Mouse (Mus musculus): ENCODE results near the gene Zfp36l1. TPM values are rescaled to one million over a fixed set of nuclear protein-coding genes. Genes with fewer than 3 reads are reported as not detected.

Gene Zfp36l1
- total RNA-seq, 2 experiments from 2014 or later, result 32.1 to 39.1 TPM

- DNase-seq, result peak; percentile 43 to 61
These were observed 3.7 kb downstream of the Zfp36l1 start for GRCm38 (mm10) chr12:80108896-80109668.

GRCm38 (mm10) chr12:80106896-80107667 lies 5.7 kb downstream of the Zfp36l1 start:
- no peak for DNase-seq

- DNase-seq, result no peak
These were observed 6.5 kb downstream of the Zfp36l1 start for GRCm38 (mm10) chr12:80106138-80106895.

- DNase-seq, result no peak
These were observed 9.3 kb downstream of the Zfp36l1 start for GRCm38 (mm10) chr12:80103521-80103973.

GRCm38 (mm10) chr12:80103089-80103488 lies 9.7 kb downstream of the Zfp36l1 start:
- DNase-seq, result no peak

GRCm38 (mm10) chr12:80098825-80099224 lies 14.0 kb downstream of the Zfp36l1 start:
- DNase-seq, result no peak

GRCm38 (mm10) chr12:80096734-80097133 lies 16.1 kb downstream of the Zfp36l1 start:
- no peak for DNase-seq

- DNase-seq, result no peak
These were observed 20.0 kb downstream of the Zfp36l1 start for GRCm38 (mm10) chr12:80092787-80093186.

GRCm38 (mm10) chr12:80091080-80091479 lies 21.7 kb downstream of the Zfp36l1 start:
- DNase-seq, result no peak

- DNase-seq, result no peak
These were observed 22.3 kb downstream of the Zfp36l1 start for GRCm38 (mm10) chr12:80090529-80090928.

GRCm38 (mm10) chr12:80088143-80088542 lies 24.7 kb downstream of the Zfp36l1 start:
- no peak for DNase-seq

- no peak for DNase-seq
These were observed 28.2 kb downstream of the Zfp36l1 start for GRCm38 (mm10) chr12:80084446-80085112.

- no peak for DNase-seq
These were observed 28.9 kb downstream of the Zfp36l1 start for GRCm38 (mm10) chr12:80083937-80084336.

GRCm38 (mm10) chr12:80083133-80083821 lies 29.5 kb downstream of the Zfp36l1 start:
- no peak for DNase-seq

GRCm38 (mm10) chr12:80082730-80083129 lies 30.1 kb downstream of the Zfp36l1 start:
- DNase-seq, result no peak

- no peak for DNase-seq
These were observed 31.4 kb downstream of the Zfp36l1 start for GRCm38 (mm10) chr12:80081440-80081839.

- DNase-seq, result no peak
These were observed 32.9 kb downstream of the Zfp36l1 start for GRCm38 (mm10) chr12:80079937-80080336.

- DNase-seq, result no peak
These were observed 38.5 kb downstream of the Zfp36l1 start for GRCm38 (mm10) chr12:80074331-80074730.

- DNase-seq, result no peak
These were observed 42.1 kb downstream of the Zfp36l1 start for GRCm38 (mm10) chr12:80070534-80071287.

GRCm38 (mm10) chr12:80069040-80069439 lies 43.8 kb downstream of the Zfp36l1 start:
- no peak for DNase-seq

- no peak for DNase-seq
These were observed 44.8 kb downstream of the Zfp36l1 start for GRCm38 (mm10) chr12:80068016-80068415.

Measured in layer of hippocampus, postnatal 36 days (tissue).